In the genomic region with DNA sequence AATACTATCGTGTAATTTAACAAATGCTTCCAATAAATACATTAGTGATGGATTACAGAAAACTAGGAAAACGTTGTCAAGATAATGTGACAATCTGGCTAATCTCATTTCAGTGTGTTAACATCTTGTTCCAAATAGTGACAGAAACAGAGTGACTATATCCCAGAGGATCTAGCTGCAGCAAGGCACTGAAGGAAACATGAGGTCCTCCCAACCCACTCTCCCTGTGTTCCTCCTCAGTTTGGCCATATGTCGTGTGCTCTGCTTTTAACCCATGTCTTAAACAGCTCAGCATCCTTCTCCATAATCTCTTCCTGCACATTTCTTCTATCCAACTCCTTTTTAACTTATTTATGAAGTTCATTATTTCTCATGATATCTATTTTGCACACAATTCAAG, we compare ENCODE assay signal across 20 mouse cellular contexts.
"Had no signal": no experiment of that assay in that cellular context is flagged by ENCODE, and none has a peak within 500 bp of the region (broad histone marks: within the 10 kb centered on the region; RNA-seq: fewer than 3 reads in every experiment).

No protein-coding gene starts in this region.

- H3K4me3 ChIP-seq: intestine, embryonic 15.5 days; kidney, embryonic 15.5 days; liver, embryonic 13.5 days; midbrain, embryonic 12.5 days; midbrain, embryonic 15.5 days; myocyte; neural tube, embryonic 13.5 days; stomach, embryonic 15.5 days had no signal

- H3K4me1 ChIP-seq: intestine, embryonic 15.5 days; kidney, embryonic 15.5 days; liver, embryonic 13.5 days; midbrain, embryonic 12.5 days; midbrain, embryonic 15.5 days; neural tube, embryonic 13.5 days; stomach, embryonic 15.5 days had no signal

- H3K9ac ChIP-seq: intestine, embryonic 15.5 days; kidney, embryonic 15.5 days; liver, embryonic 13.5 days; midbrain, embryonic 12.5 days; midbrain, embryonic 15.5 days; neural tube, embryonic 13.5 days; stomach, embryonic 15.5 days had no signal

- H3K27ac ChIP-seq: intestine, embryonic 15.5 days; kidney, embryonic 15.5 days; liver, embryonic 13.5 days; midbrain, embryonic 12.5 days; midbrain, embryonic 15.5 days; neural tube, embryonic 13.5 days; stomach, embryonic 15.5 days had no signal

- DNase-seq: kidney, adult 11 months; kidney, adult 8-10 months; kidney, postnatal 10 days; kidney, postnatal 36 days; left cerebral cortex, postnatal 4 days; liver, embryonic 13.5 days; lung, adult 2 months; lung, postnatal 14 days; lung, postnatal 4 days; right cerebral cortex, postnatal 25 days; spleen, adult 18-20 months; thymus, adult 18-20 months; thymus, postnatal 36 days had no signal

- H3K36me3 ChIP-seq: intestine, embryonic 15.5 days; kidney, embryonic 15.5 days; liver, embryonic 13.5 days; midbrain, embryonic 12.5 days; midbrain, embryonic 15.5 days; neural tube, embryonic 13.5 days; stomach, embryonic 15.5 days had no signal

- H3K27me3 ChIP-seq: intestine, embryonic 15.5 days; kidney, embryonic 15.5 days; liver, embryonic 13.5 days; midbrain, embryonic 12.5 days; midbrain, embryonic 15.5 days; neural tube, embryonic 13.5 days; stomach, embryonic 15.5 days had no signal
